Mouse (Mus musculus) hindbrain, embryonic 14.5 days (tissue): Measurements from ENCODE around the gene Pecam1. TPM values are rescaled to one million over a fixed set of nuclear protein-coding genes. Genes with fewer than 3 reads are reported as not detected.

Experiments
- ATAC-seq: fragments of 200-750 bp; cut with Nextera tagmentation; 2 replicates; pipeline ENCODE4 v1.8.0; 2017; ENCODE audit warnings: moderate number of reproducible peaks, mild to moderate bottlenecking, moderate TSS enrichment, moderate library complexity; ENCODE audit not compliant: low FRiP score
- DNase-seq: peaks from one replicate; pipeline ENCODE4 v3.0.0-alpha.2; 2015; ENCODE audit warnings: low spot score
- H3K27ac ChIP-seq: fragments of 300-500 bp; sonication (generic); 2 replicates; pipeline ENCODE4 v1.5.1; 2014; ENCODE audit warnings: mild to moderate bottlenecking, moderate library complexity
- H3K27me3 ChIP-seq: fragments of 300-500 bp; sonication (generic); 2 replicates; pipeline ENCODE4 v1.6.1; 2014; ENCODE audit warnings: mild to moderate bottlenecking, low read length, mixed read lengths; ENCODE audit not compliant: control insufficient read depth, insufficient read depth
- H3K36me3 ChIP-seq: fragments of 300-500 bp; sonication (generic); replicated peaks from 2 replicates; pipeline ENCODE4 v1.6.1; 2014; ENCODE audit not compliant: control insufficient read depth, insufficient read depth
- H3K4me1 ChIP-seq: fragments of 300-500 bp; sonication (generic); replicated peaks from 2 replicates; pipeline ENCODE4 v1.6.1; 2014; ENCODE audit warnings: antibody characterized with exemption, low read length, mixed read lengths; ENCODE audit not compliant: control insufficient read depth, insufficient read depth
- H3K4me2 ChIP-seq: fragments of 300-500 bp; sonication (generic); replicated peaks from 2 replicates; pipeline ENCODE4 v1.6.1; 2014; ENCODE audit warnings: mild to moderate bottlenecking, moderate library complexity
- H3K4me3 ChIP-seq: fragments of 300-500 bp; sonication (generic); replicated peaks from 2 replicates; pipeline ENCODE4 v1.5.1; 2014; ENCODE audit warnings: mild to moderate bottlenecking, low read length
- H3K9ac ChIP-seq: fragments of 300-500 bp; sonication (generic); 2 replicates; pipeline ENCODE4 v1.6.1; 2014
- H3K9me3 ChIP-seq: fragments of 300-500 bp; sonication (generic); 2 replicates; pipeline ENCODE4 v1.6.1; 2016; ENCODE audit warnings: low read length; ENCODE audit not compliant: control insufficient read depth
- whole genome bisulfite sequencing: fragments of 180-500 bp; shearing (Covaris S2); extraction: QIAGEN DNeasy Blood & Tissue Kit; methylation state at CpG from one replicate; pipeline ENCODE4 v1.1.7; 2014; 5-methylcytosine and 5-hydroxymethylcytosine counted together
- polyA plus RNA-seq: library from polyadenylated mRNA; unstranded; fragments of >200 nt; fragmentation: Nextera tagmentation; extraction: Ambion mirVana; gene quantifications from 2 replicates; pipeline ENCODE4 v1.2.1, GENCODE M21; 2014

Gene Pecam1
- polyA plus RNA-seq, 1 experiment from 2014 or later: 16.0 TPM

DNA sequence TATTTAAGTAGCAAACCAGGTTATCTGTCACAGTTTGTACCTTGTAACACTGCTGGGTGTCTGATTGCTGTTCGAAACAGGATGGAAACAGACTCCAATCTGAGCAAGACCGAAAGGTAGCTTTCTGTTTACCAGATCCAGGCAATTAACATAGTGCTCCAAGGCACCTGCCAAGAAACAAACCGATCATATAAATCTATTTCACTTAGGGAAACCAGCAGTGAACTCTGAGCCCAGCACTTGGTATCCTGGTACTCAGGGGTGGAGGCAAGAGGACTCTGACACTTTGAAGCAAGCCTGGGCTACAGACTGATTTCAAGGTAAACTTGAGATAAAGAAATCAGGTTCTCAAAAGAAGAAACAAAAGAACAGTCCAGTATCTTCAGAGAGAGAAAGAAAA lies 27.0 kb upstream of the Pecam1 start:
- Histone ChIP-seq H3K27me3 (no peaks in the 10 kb centered on the region), H3K4me1 (peaks cover 6% of the 10 kb centered on the region; the same call in 1 of the 2 replicates), H3K4me3 (no peak overlapping the region), H3K4me2 (no peak overlapping the region), H3K27ac (no peak overlapping the region), H3K9me3 (no peaks in the 10 kb centered on the region), H3K36me3 (peaks cover 69% of the 10 kb centered on the region), H3K9ac (no peak overlapping the region)
- DNase-seq: no peak
- 92% methylated on average over 3 of the region's 3 CpGs for WGBS
- no peak for ATAC-seq

DNA sequence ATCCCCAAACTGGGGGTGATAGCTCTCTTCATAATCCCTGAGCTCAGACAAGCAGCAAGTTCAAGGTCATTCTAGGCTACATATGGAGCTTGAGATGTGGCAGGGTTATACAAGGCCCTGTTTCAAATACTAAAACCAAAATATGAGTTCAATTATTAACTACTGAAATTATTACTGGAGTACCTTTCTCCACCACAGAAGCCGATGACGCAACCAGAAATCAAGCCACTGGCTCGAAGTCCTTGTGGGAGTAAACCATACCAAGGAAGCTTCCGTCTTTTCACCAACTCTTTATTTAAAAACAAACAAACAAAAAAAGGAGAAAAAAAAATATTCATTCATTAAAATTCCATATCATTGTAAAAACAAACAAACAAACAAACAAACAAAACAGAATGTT lies 26.5 kb upstream of the Pecam1 start:
- DNase-seq (no peak), ATAC-seq (no peak)
- Histone ChIP-seq H3K36me3 (peaks cover 69% of the 10 kb centered on the region), H3K4me3 (no peak overlapping the region), H3K9me3 (no peaks in the 10 kb centered on the region), H3K4me2 (no peak overlapping the region), H3K4me1 (peaks cover 6% of the 10 kb centered on the region; the same call in 1 of the 2 replicates), H3K27ac (no peak overlapping the region), H3K9ac (no peak overlapping the region), H3K27me3 (no peaks in the 10 kb centered on the region)
- 96% methylated on average over 4 of the region's 4 CpGs for WGBS

DNA sequence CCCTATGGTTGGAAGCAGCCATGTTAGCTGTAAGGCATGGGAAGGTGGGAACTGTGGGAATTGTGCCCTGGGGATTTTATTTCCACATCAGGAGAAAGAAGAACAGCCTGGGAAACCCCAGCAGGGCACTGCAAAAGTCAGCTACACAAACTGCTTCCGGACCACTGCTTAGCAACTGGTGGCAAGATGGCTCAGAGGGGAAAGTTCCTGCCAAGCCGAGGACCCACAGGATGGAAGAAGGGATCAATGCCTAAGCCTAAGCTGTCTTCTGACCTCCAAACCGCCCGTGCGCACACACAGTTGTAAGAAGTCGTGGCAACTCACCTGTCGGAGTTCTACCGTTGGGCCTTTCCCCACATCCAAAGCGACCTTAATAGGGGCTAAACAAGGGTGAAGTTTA lies 22.6 kb upstream of the Pecam1 start:
- DNase-seq: no peak
- ATAC-seq: no peak
- H3K27ac ChIP-seq: no peak overlapping the region
- no peaks in the 10 kb centered on the region for H3K4me1 ChIP-seq
- H3K27me3 ChIP-seq: no peaks in the 10 kb centered on the region
- H3K4me2 ChIP-seq: no peak overlapping the region
- H3K9me3 ChIP-seq: no peaks in the 10 kb centered on the region
- no peak overlapping the region for H3K9ac ChIP-seq
- H3K36me3 ChIP-seq: peaks cover 79% of the 10 kb centered on the region
- 92% methylated on average over 9 of the region's 9 CpGs for WGBS
- no peak overlapping the region for H3K4me3 ChIP-seq

GRCm38 (mm10) chr11:106770195-106770974 lies 20.0 kb upstream of the Pecam1 start:
- Histone ChIP-seq H3K27ac (no peak overlapping the region), H3K9ac (no peak overlapping the region), H3K36me3 (peaks cover 88% of the 10 kb centered on the region), H3K4me3 (no peak overlapping the region), H3K4me2 (no peak overlapping the region), H3K4me1 (no peaks in the 10 kb centered on the region), H3K27me3 (no peaks in the 10 kb centered on the region), H3K9me3 (0 out of 2 replicates have a peak, but pooled peaks cover 5% of the 10 kb centered on the region)
- ATAC-seq (no peak), DNase-seq (no peak)
- 98% methylated on average over 9 of the region's 9 CpGs for WGBS

DNA sequence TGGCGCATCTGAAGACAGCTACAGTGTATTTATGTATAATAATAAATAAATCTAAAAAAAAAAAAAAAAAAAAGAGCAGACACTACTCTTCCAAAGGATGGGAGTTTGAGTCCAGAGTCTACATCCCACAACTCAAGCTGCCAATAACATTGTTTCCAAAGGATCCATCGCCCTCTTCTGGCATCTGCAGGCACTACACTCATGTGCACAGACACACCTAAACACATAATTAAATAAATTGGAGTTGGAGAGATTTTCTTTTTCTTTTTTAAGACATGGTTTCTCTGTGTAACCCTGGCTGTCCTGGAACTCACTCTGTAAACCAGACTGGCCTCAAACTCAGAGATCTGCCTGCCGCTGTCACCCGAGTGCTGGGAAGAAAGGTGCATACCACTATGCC lies 17.1 kb upstream of the Pecam1 start:
- no peak overlapping the region for H3K9ac ChIP-seq
- no peak overlapping the region for H3K4me2 ChIP-seq
- 96% methylated on average over 4 of the region's 4 CpGs for WGBS
- ATAC-seq (no peak), DNase-seq (no peak)
- 0 out of 2 replicates have a peak, but pooled peaks cover 3% of the 10 kb centered on the region for H3K4me1 ChIP-seq
- H3K36me3 ChIP-seq: peaks cover 59% of the 10 kb centered on the region
- H3K9me3 ChIP-seq: 0 out of 2 replicates have a peak, but pooled peaks cover 5% of the 10 kb centered on the region
- no peaks in the 10 kb centered on the region for H3K27me3 ChIP-seq
- H3K27ac ChIP-seq: no peak overlapping the region
- H3K4me3 ChIP-seq: no peak overlapping the region

DNA sequence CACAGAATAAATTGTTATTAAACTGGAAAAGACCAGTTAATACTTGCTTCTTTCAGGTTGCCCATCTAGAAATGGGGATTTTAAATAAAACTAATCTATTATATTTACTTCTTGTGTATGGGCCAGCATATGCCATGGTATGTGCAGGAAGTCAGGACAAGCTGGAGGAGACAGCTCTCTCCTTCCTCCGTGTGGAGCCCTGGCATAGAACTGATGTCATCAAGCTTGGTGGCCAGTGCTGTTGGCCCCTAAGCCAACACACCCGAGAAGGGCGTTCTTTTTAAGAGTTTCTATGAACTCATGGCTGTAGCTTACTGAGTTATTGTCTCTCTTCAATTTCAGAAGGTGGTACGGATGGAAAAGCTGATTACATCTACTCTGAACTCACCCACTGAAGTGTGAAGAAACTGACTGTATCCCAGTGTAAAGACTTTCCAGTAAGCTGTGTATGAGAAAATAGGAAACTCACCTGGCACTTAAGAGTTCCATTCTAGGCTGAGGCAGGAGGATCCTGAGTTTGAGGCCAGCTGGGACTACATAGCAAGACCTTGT lies 16.3 kb upstream of the Pecam1 start:
- Histone ChIP-seq H3K27ac (no peak overlapping the region), H3K4me2 (no peak overlapping the region), H3K9me3 (0 out of 2 replicates have a peak, but pooled peaks cover 5% of the 10 kb centered on the region), H3K9ac (no peak overlapping the region), H3K4me3 (no peak overlapping the region), H3K4me1 (0 out of 2 replicates have a peak, but pooled peaks cover 3% of the 10 kb centered on the region), H3K36me3 (peaks cover 54% of the 10 kb centered on the region), H3K27me3 (no peaks in the 10 kb centered on the region)
- ATAC-seq (no peak), DNase-seq (no peak)
- WGBS: 92% methylated on average over 4 of the region's 4 CpGs

GRCm38 (mm10) chr11:106762800-106763185 lies 12.4 kb upstream of the Pecam1 start:
- no peaks in the 10 kb centered on the region for H3K27me3 ChIP-seq
- DNase-seq (no peak), ATAC-seq (no peak)
- peaks cover 17% of the 10 kb centered on the region for H3K36me3 ChIP-seq
- H3K9ac ChIP-seq: no peak overlapping the region
- H3K4me3 ChIP-seq: no peak overlapping the region
- H3K4me1 ChIP-seq: 0 out of 2 replicates have a peak, but pooled peaks cover 3% of the 10 kb centered on the region
- H3K27ac ChIP-seq: no peak overlapping the region
- WGBS: 76% methylated on average over 9 of the region's 9 CpGs
- 0 out of 2 replicates have a peak, but pooled peaks cover 4% of the 10 kb centered on the region for H3K9me3 ChIP-seq
- H3K4me2 ChIP-seq: no peak overlapping the region

DNA sequence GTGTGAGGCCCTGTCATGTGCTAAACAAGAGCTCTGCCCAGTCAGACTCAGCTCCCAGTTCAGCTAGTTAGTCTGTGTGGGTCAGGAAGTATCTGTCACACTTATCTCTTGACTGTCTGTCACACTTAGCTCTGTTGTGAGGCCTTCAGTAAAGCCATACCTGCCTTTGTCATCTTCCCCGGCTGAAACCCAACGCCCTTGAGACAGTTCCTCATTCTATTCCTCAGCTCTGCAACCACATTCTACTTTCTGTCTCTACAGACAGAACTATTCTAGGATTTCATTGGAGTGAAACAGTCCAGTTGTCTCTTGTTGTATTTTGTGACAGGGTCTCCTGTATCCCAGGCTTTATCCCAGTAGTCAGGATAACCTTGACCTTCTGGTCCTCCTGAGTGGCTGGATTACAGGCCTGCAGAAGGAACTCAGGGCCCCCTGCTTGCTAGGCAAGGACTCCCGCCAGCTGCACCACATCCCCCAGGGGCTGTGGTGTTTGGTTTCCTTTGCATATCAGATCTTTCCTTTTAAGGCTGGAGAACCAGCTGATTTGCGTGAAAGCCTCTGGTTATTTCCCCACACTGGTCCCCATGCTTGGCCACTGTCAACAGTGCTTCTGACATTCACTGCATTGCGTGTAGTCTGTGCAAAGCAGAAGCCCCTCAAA lies 11.8 kb upstream of the Pecam1 start:
- Histone ChIP-seq H3K27ac (no peak overlapping the region), H3K4me2 (no peak overlapping the region), H3K4me3 (no peak overlapping the region), H3K9ac (no peak overlapping the region), H3K27me3 (no peaks in the 10 kb centered on the region), H3K4me1 (0 out of 2 replicates have a peak, but pooled peaks cover 3% of the 10 kb centered on the region), H3K36me3 (peaks cover 12% of the 10 kb centered on the region), H3K9me3 (no peaks in the 10 kb centered on the region)
- DNase-seq (no peak), ATAC-seq (no peak)
- WGBS: 48% methylated on average over 5 of the region's 5 CpGs

- H3K27me3 ChIP-seq: no peaks in the 10 kb centered on the region
- no peak for ATAC-seq
- H3K36me3 ChIP-seq: no peaks in the 10 kb centered on the region
- H3K9ac ChIP-seq: no peak overlapping the region
- H3K9me3 ChIP-seq: no peaks in the 10 kb centered on the region
- H3K27ac ChIP-seq: no peak overlapping the region
- WGBS: 93% methylated on average over 5 of the region's 5 CpGs
- H3K4me1 ChIP-seq: 0 out of 2 replicates have a peak, but pooled peaks cover 3% of the 10 kb centered on the region
- no peak overlapping the region for H3K4me3 ChIP-seq
- DNase-seq: no peak
- H3K4me2 ChIP-seq: no peak overlapping the region
Observed at GRCm38 (mm10) chr11:106760511-106760910, 10.1 kb upstream of the Pecam1 start.
